In genomic region chr13:98632306-98632942, GRCm38 (mm10) we compare ENCODE assay signal across 21 mouse cellular contexts. TPM values are rescaled to one million over a fixed set of nuclear protein-coding genes. Genes with fewer than 3 reads are reported as not detected.
DNase-seq lines count a peak whose midpoint lies in the region; ATAC-seq and TF ChIP-seq lines count a peak whose summit lies in the region.
"Had no signal": no experiment of that assay in that cellular context is flagged by ENCODE, and none has a peak within 500 bp of the region (broad histone marks: within the 10 kb centered on the region; RNA-seq: fewer than 3 reads in every experiment).

No protein-coding gene starts in this region.

- H3K36me3 ChIP-seq in forebrain, embryonic 10.5 days (replicated peaks): no peaks in the 10 kb centered on the region
- H3K36me3 ChIP-seq in forebrain, embryonic 13.5 days (ENCODE audit: poor library complexity, severe bottlenecking): no peaks in the 10 kb centered on the region
- H3K36me3 ChIP-seq in kidney, postnatal 0 days (ENCODE audit: insufficient read depth, low read length): no peaks in the 10 kb centered on the region
- H3K36me3 ChIP-seq in embryonic facial prominence, embryonic 10.5 days (replicated peaks): no peaks in the 10 kb centered on the region
- no peaks in the 10 kb centered on the region for H3K36me3 ChIP-seq in liver, embryonic 11.5 days (ENCODE audit: control insufficient read depth, insufficient read depth, low read length)
- H3K36me3 ChIP-seq: embryonic facial prominence, embryonic 15.5 days; hindbrain, embryonic 13.5 days; neural tube, embryonic 15.5 days; stomach, embryonic 15.5 days had no signal

- 81% methylated on average over 9 of the region's 9 CpGs for WGBS in forebrain, embryonic 10.5 days
- 88% methylated on average over 9 of the region's 9 CpGs for WGBS in forebrain, embryonic 13.5 days
- 66% methylated on average over 9 of the region's 9 CpGs for WGBS in kidney, postnatal 0 days
- WGBS in embryonic facial prominence, embryonic 10.5 days: 83% methylated on average over 9 of the region's 9 CpGs
- WGBS in liver, embryonic 11.5 days: 70% methylated on average over 9 of the region's 9 CpGs

- no peak for TF ChIP-seq CTCF in kidney, postnatal 0 days (IDR thresholded peaks at IDR 0.05; ENCODE audit: low read depth)

- no peak for DNase-seq in forebrain, embryonic 10.5 days (ENCODE audit: extremely low spot score, low spot score)
- DNase-seq in kidney, postnatal 0 days (ENCODE audit: low spot score): peak; percentile 4
- DNase-seq in kidney, adult 11 months: no peak
- peak; percentile 91 for DNase-seq in 3134 (ENCODE audit: extremely low read depth, insufficient read length, low spot score)
- no peak for DNase-seq in embryonic facial prominence, embryonic 10.5 days (ENCODE audit: low spot score)
- no peak for DNase-seq in liver, embryonic 11.5 days (ENCODE audit: low spot score)
- DNase-seq: cerebellum, adult 11 months; gastrocnemius, postnatal 36 days; liver had no signal

- no peak overlapping the region for H3K4me2 ChIP-seq in forebrain, embryonic 13.5 days
- no peak overlapping the region for H3K4me2 ChIP-seq in kidney, postnatal 0 days (ENCODE audit: low read length)
- no peak overlapping the region for H3K4me2 ChIP-seq in liver, embryonic 11.5 days
- H3K4me2 ChIP-seq: embryonic facial prominence, embryonic 15.5 days; hindbrain, embryonic 13.5 days; neural tube, embryonic 15.5 days; stomach, embryonic 15.5 days had no signal

- peaks cover 18% of the 10 kb centered on the region for H3K4me1 ChIP-seq in forebrain, embryonic 10.5 days
- no peaks in the 10 kb centered on the region for H3K4me1 ChIP-seq in forebrain, embryonic 13.5 days
- no peaks in the 10 kb centered on the region for H3K4me1 ChIP-seq in kidney, postnatal 0 days (replicated peaks; ENCODE audit: insufficient read depth, low read length)
- peaks cover 23% of the 10 kb centered on the region for H3K4me1 ChIP-seq in embryonic facial prominence, embryonic 10.5 days
- H3K4me1 ChIP-seq in liver, embryonic 11.5 days (replicated peaks; ENCODE audit: control insufficient read depth, insufficient read depth, low read length): no peaks in the 10 kb centered on the region
- H3K4me1 ChIP-seq: hindbrain, embryonic 13.5 days; megakaryocyte, embryonic 14.5 days; neural tube, embryonic 15.5 days; stomach, embryonic 15.5 days had no signal

- ATAC-seq in forebrain, embryonic 13.5 days: no peak
- no peak for ATAC-seq in kidney, postnatal 0 days (replicated peaks; ENCODE audit: low FRiP score, low read depth)
- no peak for ATAC-seq in megakaryocyte-erythroid progenitor cell, adult 5-6 weeks (replicated peaks; ENCODE audit: low FRiP score, low TSS enrichment, poor library complexity, severe bottlenecking)
- no peak for ATAC-seq in liver, embryonic 11.5 days (replicated peaks; ENCODE audit: low FRiP score)
- ATAC-seq: forebrain, embryonic 16.5 days; lung, postnatal 0 days had no signal

- H3K27me3 ChIP-seq in forebrain, embryonic 10.5 days (ENCODE audit: poor library complexity, severe bottlenecking): peaks cover 31% of the 10 kb centered on the region
- H3K27me3 ChIP-seq in forebrain, embryonic 13.5 days: no peaks in the 10 kb centered on the region
- H3K27me3 ChIP-seq in kidney, postnatal 0 days (ENCODE audit: insufficient read depth, low read length): no peaks in the 10 kb centered on the region
- H3K27me3 ChIP-seq in embryonic facial prominence, embryonic 10.5 days (replicated peaks; ENCODE audit: low read depth, poor library complexity, severe bottlenecking): peaks cover 27% of the 10 kb centered on the region; the same call in 1 of the 2 replicates
- H3K27me3 ChIP-seq in liver, embryonic 11.5 days (replicated peaks; ENCODE audit: control insufficient read depth, insufficient read depth, low read length): peaks cover 3% of the 10 kb centered on the region; the same call in 1 of the 2 replicates
- H3K27me3 ChIP-seq: embryonic facial prominence, embryonic 15.5 days; megakaryocyte, embryonic 14.5 days; neural tube, embryonic 15.5 days had no signal

- H3K9ac ChIP-seq in forebrain, embryonic 13.5 days: no peak overlapping the region
- H3K9ac ChIP-seq in kidney, postnatal 0 days (ENCODE audit: low read depth, low read length): no peak overlapping the region
- no peak overlapping the region for H3K9ac ChIP-seq in liver, embryonic 11.5 days (ENCODE audit: low read depth, low read length)
- H3K9ac ChIP-seq: embryonic facial prominence, embryonic 15.5 days; hindbrain, embryonic 13.5 days; neural tube, embryonic 15.5 days; stomach, embryonic 15.5 days had no signal

- H3K9me3 ChIP-seq in forebrain, embryonic 10.5 days: no peaks in the 10 kb centered on the region
- H3K9me3 ChIP-seq in forebrain, embryonic 13.5 days (replicated peaks): no peaks in the 10 kb centered on the region
- H3K9me3 ChIP-seq in kidney, postnatal 0 days (replicated peaks; ENCODE audit: low read length): no peaks in the 10 kb centered on the region
- H3K9me3 ChIP-seq in embryonic facial prominence, embryonic 10.5 days: no peaks in the 10 kb centered on the region
- H3K9me3 ChIP-seq in liver, embryonic 11.5 days (ENCODE audit: control insufficient read depth, low read length): no peaks in the 10 kb centered on the region
- H3K9me3 ChIP-seq: embryonic facial prominence, embryonic 15.5 days; hindbrain, embryonic 13.5 days; neural tube, embryonic 15.5 days; stomach, embryonic 15.5 days had no signal

- 0 out of 2 replicates have a peak overlapping the region, but pooled peaks have one; percentile 11 for H3K27ac ChIP-seq in forebrain, embryonic 10.5 days
- H3K27ac ChIP-seq in forebrain, embryonic 13.5 days: no peak overlapping the region
- no peak overlapping the region for H3K27ac ChIP-seq in kidney, postnatal 0 days
- H3K27ac ChIP-seq in embryonic facial prominence, embryonic 10.5 days (replicated peaks): peak overlapping the region; percentile 71
- no peak overlapping the region for H3K27ac ChIP-seq in liver, embryonic 11.5 days (ENCODE audit: low read depth, low read length)
- H3K27ac ChIP-seq: embryonic facial prominence, embryonic 15.5 days; hindbrain, embryonic 13.5 days; neural tube, embryonic 15.5 days; stomach, embryonic 15.5 days had no signal

- no peak overlapping the region for H3K4me3 ChIP-seq in forebrain, embryonic 10.5 days
- no peak overlapping the region for H3K4me3 ChIP-seq in forebrain, embryonic 13.5 days
- no peak overlapping the region for H3K4me3 ChIP-seq in kidney, postnatal 0 days (replicated peaks; ENCODE audit: low read depth, low read length)
- H3K4me3 ChIP-seq in embryonic facial prominence, embryonic 10.5 days: no peak overlapping the region
- no peak overlapping the region for H3K4me3 ChIP-seq in liver, embryonic 11.5 days (ENCODE audit: low read depth, low read length)
- H3K4me3 ChIP-seq: embryonic facial prominence, embryonic 15.5 days; hindbrain, embryonic 13.5 days; megakaryocyte, embryonic 14.5 days; neural tube, embryonic 15.5 days; stomach, embryonic 15.5 days had no signal

RNA-seq across cellular contexts. Expression of gene Tmem174, which starts 4.8 kb away (rescaled TPM):
- not detected in 2 replicates for polyA plus RNA-seq in forebrain, embryonic 10.5 days (2016; fragmentation: Nextera tagmentation; extraction: Ambion mirVana)
- not detected in 2 replicates for polyA plus RNA-seq in forebrain, embryonic 13.5 days (2015; fragmentation: Nextera tagmentation; extraction: Ambion mirVana)
- 102 and 105 TPM in 2 replicates for polyA plus RNA-seq in kidney, postnatal 0 days (2015; fragmentation: Nextera tagmentation; extraction: Ambion mirVana)
- polyA plus RNA-seq in embryonic facial prominence, embryonic 10.5 days (2016; fragmentation: Nextera tagmentation; extraction: Ambion mirVana): not detected in 2 replicates
- total RNA-seq in megakaryocyte-erythroid progenitor cell, adult 5-6 weeks (2014; fragmentation: Nextera tagmentation): not detected in 2 replicates
- total RNA-seq in megakaryocyte-erythroid progenitor cell, adult 5-6 weeks (2017): not detected in 2 replicates
- polyA plus RNA-seq in liver, embryonic 11.5 days (2014; fragmentation: Nextera tagmentation; extraction: Ambion mirVana): not detected in 2 replicates
- total RNA-seq: gastrocnemius, postnatal 36 days; monocyte, adult 5-6 weeks had no signal
- polyA plus RNA-seq: forebrain, embryonic 16.5 days; heart, embryonic 16.5 days; hindbrain, embryonic 13.5 days; neural tube, embryonic 15.5 days; stomach, embryonic 15.5 days; urinary bladder, adult 2 months had no signal

Comparison
In these comparisons a context has a peak if more than half of its experiments do, and no peak if none do; other contexts are left out.
1. DNase-seq: peak in kidney, postnatal 0 days (single experiment) and 3134 (single experiment); none in forebrain, embryonic 10.5 days (single experiment), kidney, adult 11 months (single experiment), embryonic facial prominence, embryonic 10.5 days (single experiment) and liver, embryonic 11.5 days (single experiment).
2. H3K27ac ChIP-seq: peak in forebrain, embryonic 10.5 days (single experiment) and embryonic facial prominence, embryonic 10.5 days (single experiment); none in forebrain, embryonic 13.5 days (single experiment), kidney, postnatal 0 days (single experiment) and liver, embryonic 11.5 days (single experiment).
3. RNA of gene Tmem174, which starts 4.8 kb away (polyA plus RNA-seq): 102 to 105 TPM in kidney, postnatal 0 days; not detected in liver, embryonic 11.5 days, not detected in forebrain, embryonic 10.5 days, not detected in forebrain, embryonic 13.5 days and not detected in embryonic facial prominence, embryonic 10.5 days; every median in the first group is over 10 times any median in the second.